Mouse (Mus musculus) mature B cell (primary cell): ENCODE data around the gene Nck2.
"Not testable (repeated sequence)": the region's sequence is repeated elsewhere in the genome, so short reads cannot be mapped to it uniquely, and the experiment has no call there.

Experiments
- in situ Hi-C: fragments of 300-500 bp; cut with MboI; formaldehyde crosslinking; loops from 2 replicates; pipeline ENCODE4 v1.14.3; 2019

Gene Nck2

DNA sequence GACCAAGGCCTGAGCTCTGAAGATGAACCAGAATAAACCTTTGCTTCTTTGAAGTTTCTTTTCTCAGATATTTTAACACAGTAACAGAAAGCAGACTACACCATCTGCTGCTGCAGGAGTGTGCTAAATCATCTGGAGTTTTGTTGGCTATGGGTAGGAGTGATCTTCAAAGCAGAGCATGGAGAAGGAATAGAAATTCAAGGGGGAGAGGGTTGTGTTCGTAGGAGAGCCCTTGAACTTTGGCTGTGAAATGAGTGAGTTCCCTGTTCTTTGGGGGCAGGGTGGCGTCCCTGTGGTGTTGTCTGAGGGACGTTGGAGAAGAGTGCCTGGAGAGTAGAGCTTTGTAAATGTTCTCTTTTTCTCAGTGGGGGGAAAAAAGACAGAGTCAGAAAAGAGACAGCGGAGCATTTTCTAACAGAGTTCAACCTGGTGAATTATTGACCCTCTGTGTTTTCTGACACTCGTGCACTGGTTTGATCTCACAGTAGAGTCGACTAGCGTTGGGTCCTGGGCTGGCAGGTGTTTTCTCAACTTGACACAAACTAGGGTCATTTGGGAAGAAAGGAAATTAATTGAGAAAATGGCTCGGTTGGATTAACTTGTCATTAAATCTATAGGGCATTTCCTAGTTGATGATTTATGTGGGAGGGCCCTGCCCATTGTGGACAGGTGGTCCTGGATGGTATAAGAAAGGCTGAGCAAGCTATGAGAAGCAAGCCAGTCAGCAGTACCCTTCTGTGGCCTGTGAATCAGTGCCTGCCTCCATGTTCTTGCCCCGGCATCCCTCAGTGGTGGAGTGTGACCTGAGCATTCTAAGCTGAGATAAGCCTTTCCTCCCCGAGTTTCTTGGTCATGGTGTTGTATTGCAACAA lies 57.8 kb downstream of the Nck2 start:
- in situ Hi-C loops, result no loop called here

GRCm38 (mm10) chr1:43502792-43503146 lies 58.4 kb downstream of the Nck2 start:
- in situ Hi-C loops, result no loop called here

DNA sequence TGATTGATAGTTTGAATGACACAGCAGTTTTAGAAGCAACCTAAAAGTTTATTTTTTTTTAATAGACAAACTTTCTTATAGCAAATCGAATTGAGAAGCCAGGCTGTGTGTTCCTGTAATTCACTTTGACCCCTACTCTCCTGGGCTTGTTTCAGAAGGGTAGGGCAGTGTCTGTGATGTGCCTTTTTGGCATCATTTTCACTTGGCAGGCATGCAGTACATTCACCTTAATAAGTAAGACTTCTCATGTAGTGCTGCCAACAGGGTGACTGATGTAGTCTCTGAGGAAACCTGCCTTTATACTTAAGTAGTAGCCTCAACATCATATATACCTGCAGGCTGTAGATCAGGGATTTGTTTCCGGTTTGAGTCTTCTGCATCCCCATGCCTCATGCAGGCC lies 58.9 kb downstream of the Nck2 start:
- in situ Hi-C loops, result no loop called here

DNA sequence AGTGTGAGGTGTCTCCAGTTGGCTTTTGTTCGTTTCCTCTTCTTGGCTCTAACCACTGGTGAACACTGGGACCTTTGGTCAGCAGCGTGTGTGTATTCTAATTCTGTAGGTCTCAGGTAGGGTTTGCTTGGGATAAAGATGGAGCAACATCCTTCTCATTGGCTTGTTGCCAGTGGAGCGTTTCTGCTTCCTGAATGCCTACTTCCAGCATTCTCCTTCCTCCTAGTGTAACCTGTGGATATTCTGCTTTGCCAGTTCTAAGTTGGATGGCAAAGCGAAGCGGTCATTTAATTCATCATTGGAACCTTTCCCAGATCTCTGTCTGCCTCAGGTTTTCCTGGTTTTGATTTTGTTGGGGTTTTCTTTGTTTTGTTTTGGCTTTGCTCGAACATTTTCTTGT lies 59.3 kb downstream of the Nck2 start:
- in situ Hi-C loops, result no loop called here

- in situ Hi-C loops, result no loop called here
Observed at GRCm38 (mm10) chr1:43504235-43504634, 59.9 kb downstream of the Nck2 start.

- in situ Hi-C loops, result no loop called here
Observed at GRCm38 (mm10) chr1:43506638-43507037, 62.3 kb downstream of the Nck2 start.

DNA sequence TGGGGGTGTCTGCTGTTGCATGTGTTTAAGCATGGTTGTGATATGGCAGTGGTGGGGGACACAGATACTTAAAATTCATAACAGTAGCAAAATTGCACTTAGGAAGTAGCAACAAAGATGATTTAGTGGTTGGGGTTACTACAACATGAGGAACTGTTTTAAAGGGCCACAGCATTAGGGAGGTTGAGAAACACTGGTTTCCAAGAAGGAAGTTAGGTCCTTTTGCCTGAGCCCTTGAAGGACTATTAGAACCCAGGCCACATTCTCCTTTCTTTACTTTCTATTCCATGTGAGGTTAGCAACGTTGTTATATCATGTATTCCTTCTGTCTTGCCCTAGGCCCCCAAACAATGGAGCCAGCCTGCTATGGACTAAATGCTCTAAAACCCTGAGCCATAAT lies 63.4 kb downstream of the Nck2 start:
- in situ Hi-C loops, result no loop called here

GRCm38 (mm10) chr1:43511256-43511655 lies 66.9 kb downstream of the Nck2 start:
- in situ Hi-C loops, result no loop called here

GRCm38 (mm10) chr1:43511667-43512066 lies 67.3 kb downstream of the Nck2 start:
- in situ Hi-C loops, result no loop called here

DNA sequence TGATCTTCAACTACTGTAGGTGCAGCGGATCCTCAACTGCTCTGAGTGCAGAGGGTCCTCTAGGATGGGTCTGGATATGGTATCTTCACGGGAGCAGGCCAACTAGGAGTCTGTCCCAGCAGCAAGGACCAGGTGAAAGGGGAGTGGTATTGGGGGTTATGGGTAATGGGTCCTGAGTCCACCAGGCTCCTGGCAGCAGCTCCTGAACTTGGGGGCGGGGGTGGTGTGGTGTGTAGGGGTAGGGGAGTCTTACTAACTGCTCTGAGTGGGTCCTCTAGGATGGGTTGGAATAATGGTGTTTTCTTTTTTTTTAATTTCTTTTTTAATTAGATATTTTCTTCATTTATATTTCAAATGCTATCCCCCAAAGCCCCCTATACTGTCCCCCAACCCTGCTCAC lies 73.0 kb downstream of the Nck2 start:
- in situ Hi-C loops, result no loop called here

GRCm38 (mm10) chr1:43520216-43520988 lies 76.0 kb downstream of the Nck2 start:
- in situ Hi-C loops, result no loop called here

DNA sequence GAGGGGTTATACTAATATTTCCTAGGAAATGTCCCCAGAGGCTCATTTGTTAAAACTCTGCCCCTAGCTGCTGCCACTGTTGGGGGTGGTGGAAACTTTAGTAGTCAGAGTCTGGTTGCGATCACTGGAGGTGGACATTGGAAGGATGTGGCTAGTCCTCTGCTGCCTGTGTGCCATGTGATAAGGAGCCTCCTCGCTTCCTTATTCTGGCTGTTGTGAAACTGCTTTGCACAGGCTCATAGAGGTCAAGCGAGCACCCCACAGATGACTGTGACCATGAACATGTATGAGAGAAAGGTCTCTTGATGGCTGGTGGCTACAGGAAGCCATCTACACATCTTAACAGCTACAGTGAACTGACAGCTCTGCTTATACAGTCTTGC lies 76.6 kb downstream of the Nck2 start:
- in situ Hi-C loops, result no loop called here

GRCm38 (mm10) chr1:43521512-43521911 lies 77.1 kb downstream of the Nck2 start:
- in situ Hi-C loops, result no loop called here

DNA sequence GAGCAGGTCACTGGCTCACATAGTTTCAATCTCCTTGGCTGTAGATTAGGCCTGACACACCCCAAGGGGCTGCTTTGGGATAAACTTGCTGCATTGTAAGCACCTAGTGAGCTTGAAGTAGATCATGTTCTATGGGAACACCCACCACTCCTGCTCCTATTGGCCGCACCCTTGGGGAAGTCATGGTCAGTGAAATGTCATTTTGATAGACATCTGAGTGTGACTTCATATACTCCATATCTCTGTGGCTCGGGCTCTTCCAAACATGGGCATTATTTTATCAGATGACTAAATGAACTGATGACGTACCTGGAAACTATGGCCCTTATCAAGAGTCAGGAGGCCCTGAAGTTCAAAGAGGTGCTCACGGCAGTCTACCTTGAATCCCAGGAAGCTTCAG lies 77.6 kb downstream of the Nck2 start:
- in situ Hi-C loops, result no loop called here

- in situ Hi-C loops, result no loop called here
Observed at GRCm38 (mm10) chr1:43522976-43523375, 78.6 kb downstream of the Nck2 start.

GRCm38 (mm10) chr1:43524332-43524731 lies 80.0 kb downstream of the Nck2 start:
- in situ Hi-C loops, result no loop called here

DNA sequence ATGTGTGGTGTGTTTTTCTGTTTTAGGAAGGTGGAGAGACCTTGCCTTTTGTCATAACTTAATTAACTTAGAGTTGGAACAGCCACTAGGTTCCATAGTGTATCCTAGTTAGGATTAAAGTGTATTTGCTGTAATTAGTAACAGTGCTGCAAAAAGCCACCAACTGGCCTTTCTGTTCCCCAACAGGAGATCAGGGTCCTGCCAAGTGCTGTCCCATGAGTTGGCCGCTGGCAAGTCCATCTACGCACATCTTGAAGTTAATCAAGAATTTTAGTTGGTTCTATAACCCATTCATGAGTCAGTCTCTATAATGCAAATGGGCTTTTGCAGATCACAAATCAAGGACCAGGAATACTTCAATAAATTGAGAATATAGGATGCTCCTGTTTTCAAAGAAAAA lies 83.9 kb downstream of the Nck2 start:
- in situ Hi-C loops, result no loop called here

GRCm38 (mm10) chr1:43529086-43529485 lies 84.7 kb downstream of the Nck2 start:
- in situ Hi-C loops, result no loop called here

GRCm38 (mm10) chr1:43530295-43531020 lies 86.1 kb downstream of the Nck2 start:
- in situ Hi-C loops, result no loop called here

DNA sequence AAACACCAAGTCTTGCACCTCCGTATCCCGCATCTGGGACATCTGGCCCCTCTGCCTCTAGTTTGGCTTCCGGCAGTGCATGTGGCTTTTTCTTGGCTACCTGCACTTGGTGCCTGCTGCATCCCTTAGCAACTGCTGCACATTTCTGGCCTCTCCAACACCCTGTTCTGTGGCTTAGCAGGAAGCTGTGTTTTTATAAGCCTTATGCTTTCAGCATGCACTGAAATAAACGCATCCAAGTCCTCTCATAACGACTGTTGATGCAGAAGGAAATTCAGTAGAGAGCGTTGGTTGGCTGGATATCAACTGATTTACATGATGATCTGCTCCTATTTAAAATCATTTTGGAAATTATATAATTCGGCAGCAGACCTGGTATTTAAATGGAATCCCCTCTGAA lies 86.9 kb downstream of the Nck2 start:
- in situ Hi-C loops, result no loop called here

GRCm38 (mm10) chr1:43532279-43532678 lies 87.9 kb downstream of the Nck2 start:
- in situ Hi-C loops, result no loop called here

GRCm38 (mm10) chr1:43533497-43533896 lies 89.1 kb downstream of the Nck2 start:
- in situ Hi-C loops, result not testable (repeated sequence)
